Comparison of ENCODE assay signal across 8 mouse cellular contexts in genomic region chr2:6162366-6163040, GRCm38 (mm10). TPM values are rescaled to one million over a fixed set of nuclear protein-coding genes. Genes with fewer than 3 reads are reported as not detected.
DNase-seq lines count a peak whose midpoint lies in the region; ATAC-seq and TF ChIP-seq lines count a peak whose summit lies in the region.

No protein-coding gene starts in this region.

- no peak for TF ChIP-seq RAD21 in MEL (IDR thresholded peaks at IDR 0.05; ENCODE audit: low read depth, low read length)

- H3K27me3 ChIP-seq in MEL (ENCODE audit: control insufficient read depth in 1 of 2, insufficient read depth in 2 of 2, low read length in 2 of 2): no peaks in the 10 kb centered on the region
- H3K27me3 ChIP-seq in hindbrain, embryonic 10.5 days (ENCODE audit: insufficient read depth, poor library complexity, severe bottlenecking): no peaks in the 10 kb centered on the region
- H3K27me3 ChIP-seq in forebrain, embryonic 10.5 days (ENCODE audit: poor library complexity, severe bottlenecking): no peaks in the 10 kb centered on the region

- no peak overlapping the region for H3K27ac ChIP-seq in MEL (ENCODE audit: control insufficient read depth, low read depth, low read length)
- H3K27ac ChIP-seq in hindbrain, embryonic 10.5 days: no peak overlapping the region; the same call in 1 of the 2 replicates
- no peak overlapping the region for H3K27ac ChIP-seq in forebrain, embryonic 10.5 days

- no peak for TF ChIP-seq EP300 in MEL (IDR thresholded peaks at IDR 0.05; ENCODE audit: low read depth in 1 of 2, low read length in 2 of 2)

- H3K9me3 ChIP-seq in MEL (replicated peaks; ENCODE audit: insufficient read depth, low read length): no peaks in the 10 kb centered on the region
- no peaks in the 10 kb centered on the region for H3K9me3 ChIP-seq in hindbrain, embryonic 10.5 days
- no peaks in the 10 kb centered on the region for H3K9me3 ChIP-seq in forebrain, embryonic 10.5 days

- no peak overlapping the region for H3K4me3 ChIP-seq in MEL (ENCODE audit: control insufficient read depth in 1 of 2, insufficient read depth in 1 of 2, low read depth in 2 of 2, low read length in 2 of 2)
- no peak overlapping the region for H3K4me3 ChIP-seq in hindbrain, embryonic 10.5 days
- no peak overlapping the region for H3K4me3 ChIP-seq in forebrain, embryonic 10.5 days

- H3K79me2 ChIP-seq in MEL (ENCODE audit: control insufficient read depth, insufficient read depth, low read length, poor library complexity): no peaks in the 10 kb centered on the region

- H3K9ac ChIP-seq in MEL (ENCODE audit: control insufficient read depth, low read depth, low read length, poor library complexity, severe bottlenecking): no peak overlapping the region

- ATAC-seq in granulocyte monocyte progenitor cell, adult 5-6 weeks (replicated peaks; ENCODE audit: poor library complexity, severe bottlenecking): peak; percentile 77

- no peak for TF ChIP-seq CTCF in MEL (IDR thresholded peaks at IDR 0.05 in 2 of 3, conservative IDR thresholded peaks at IDR 0.05 in 1 of 3; ENCODE audit: control insufficient read depth in 1 of 3, insufficient read depth in 1 of 3, low read depth in 2 of 3, low read length in 3 of 3, poor library complexity in 1 of 3, severe bottlenecking in 1 of 3)

- WGBS in hindbrain, embryonic 10.5 days: 65% methylated on average over 6 of the region's 6 CpGs
- 59% methylated on average over 6 of the region's 6 CpGs for WGBS in forebrain, embryonic 10.5 days

- no peak for TF ChIP-seq POLR2A in MEL (IDR thresholded peaks at IDR 0.05; ENCODE audit: control insufficient read depth in 1 of 2, insufficient read depth in 1 of 2, low read depth in 1 of 2, low read length in 2 of 2, poor library complexity in 1 of 2)

- no peaks in the 10 kb centered on the region; a peak in 1 of 4 replicates for H3K36me3 ChIP-seq in MEL (ENCODE audit: control insufficient read depth in 1 of 2, insufficient read depth in 2 of 2, low read length in 2 of 2)
- H3K36me3 ChIP-seq in hindbrain, embryonic 10.5 days: no peaks in the 10 kb centered on the region
- no peaks in the 10 kb centered on the region for H3K36me3 ChIP-seq in forebrain, embryonic 10.5 days (replicated peaks)

- peak; percentile 47 for DNase-seq in MEL (ENCODE audit: low read depth, low spot score)
- peak; percentile 80 to 89 for DNase-seq in lung, adult 18-20 months
- DNase-seq in thymus, postnatal 0 days (ENCODE audit: low spot score): peak; percentile 20
- no peak for DNase-seq in embryo, embryonic 9.5 days (ENCODE audit: extremely low spot score)
- DNase-seq in hindbrain, embryonic 10.5 days (ENCODE audit: low spot score): no peak
- DNase-seq in gastrocnemius, adult 18-20 months (ENCODE audit: low spot score): no peak
- no peak for DNase-seq in forebrain, embryonic 10.5 days (ENCODE audit: extremely low spot score, low spot score)

- peaks cover 0 to 5% of the 10 kb centered on the region in 2 experiments; a peak in 1 of 4 replicates for H3K4me1 ChIP-seq in MEL (ENCODE audit: control insufficient read depth in 1 of 2, insufficient read depth in 2 of 2, low read length in 2 of 2)
- peaks cover 18% of the 10 kb centered on the region for H3K4me1 ChIP-seq in hindbrain, embryonic 10.5 days (replicated peaks)
- peaks cover 11% of the 10 kb centered on the region for H3K4me1 ChIP-seq in forebrain, embryonic 10.5 days

TF ChIP-seq in MEL, 35 proteins besides CTCF, POLR2A, EP300 and RAD21:
- peak; percentile 33; the same call in 1 of the 2 replicates for TF ChIP-seq SIN3A (IDR thresholded peaks at IDR 0.05; ENCODE audit: low read length)
- TF ChIP-seq USF2 (IDR thresholded peaks at IDR 0.05; ENCODE audit: borderline replicate concordance in 1 of 2, insufficient read depth in 1 of 2, low read depth in 1 of 2, low read length in 2 of 2): no peak
- TF ChIP-seq TCF12 (IDR thresholded peaks at IDR 0.05; ENCODE audit: low read depth, low read length): no peak
- TF ChIP-seq TBP (IDR thresholded peaks at IDR 0.05; ENCODE audit: low read depth, low read length): no peak

RNA-seq across cellular contexts. Expression of gene Proser2, which starts 32.5 kb away (rescaled TPM):
- not detected in 2 replicates for total RNA-seq in MEL (2012; rRNA removed)
- not detected for polyA plus RNA-seq in MEL (2012; ENCODE audit: insufficient read depth in 1 of 2, insufficient read length in 2 of 2, low read depth in 1 of 2, low replicate concordance in 2 of 2, missing spikeins in 1 of 2)
- not detected in 2 replicates for total RNA-seq in granulocyte monocyte progenitor cell, adult 5-6 weeks (2014; fragmentation: Nextera tagmentation)
- not detected in 2 replicates for total RNA-seq in granulocyte monocyte progenitor cell, adult 5-6 weeks (2017)
- polyA plus RNA-seq in thymus, postnatal 0 days (2015; fragmentation: Nextera tagmentation; extraction: Ambion mirVana): 2.9 and 3.3 TPM in 2 replicates
- 3.4 and 4.2 TPM in 2 replicates for polyA plus RNA-seq in hindbrain, embryonic 10.5 days (2016; fragmentation: Nextera tagmentation; extraction: Ambion mirVana)
- total RNA-seq in gastrocnemius, adult 18-20 months (2021): 1 to 10 TPM in 1 of 2 experiments, under 1 TPM in 1; 0.93 to 1.7 TPM
- polyA plus RNA-seq in forebrain, embryonic 10.5 days (2016; fragmentation: Nextera tagmentation; extraction: Ambion mirVana): 2.3 and 2.9 TPM in 2 replicates

RNA-seq across cellular contexts. Expression of gene Echdc3, which starts 50.3 kb away (rescaled TPM):
- not detected in 2 replicates for total RNA-seq in MEL (2012; rRNA removed)
- polyA plus RNA-seq in MEL (2012; ENCODE audit: insufficient read depth in 1 of 2, insufficient read length in 2 of 2, low read depth in 1 of 2, low replicate concordance in 2 of 2, missing spikeins in 1 of 2): not detected
- 2.4 and 4.1 TPM in 2 replicates for total RNA-seq in granulocyte monocyte progenitor cell, adult 5-6 weeks (2014; fragmentation: Nextera tagmentation)
- total RNA-seq in granulocyte monocyte progenitor cell, adult 5-6 weeks (2017): 0.82 and 1.3 TPM in 2 replicates
- polyA plus RNA-seq in thymus, postnatal 0 days (2015; fragmentation: Nextera tagmentation; extraction: Ambion mirVana): 2.2 and 2.4 TPM in 2 replicates
- 2.4 and 2.6 TPM in 2 replicates for polyA plus RNA-seq in hindbrain, embryonic 10.5 days (2016; fragmentation: Nextera tagmentation; extraction: Ambion mirVana)
- 1 to 10 TPM; 5.2 to 5.8 TPM for total RNA-seq in gastrocnemius, adult 18-20 months (2021)
- polyA plus RNA-seq in forebrain, embryonic 10.5 days (2016; fragmentation: Nextera tagmentation; extraction: Ambion mirVana): 1.4 and 2.3 TPM in 2 replicates

Comparison
In these comparisons a context has a peak if more than half of its experiments do, and no peak if none do; other contexts are left out.
1. DNase-seq: peak in MEL (single experiment), lung, adult 18-20 months (2 of 2) and thymus, postnatal 0 days (single experiment); none in embryo, embryonic 9.5 days (single experiment), hindbrain, embryonic 10.5 days (single experiment), gastrocnemius, adult 18-20 months (single experiment) and forebrain, embryonic 10.5 days (single experiment).